Mouse (Mus musculus) layer of hippocampus, postnatal 10 days (tissue): ENCODE data around the gene Gnb1l. TPM values are rescaled to one million over a fixed set of nuclear protein-coding genes. Genes with fewer than 3 reads are reported as not detected.

Source experiments
- DNase-seq, 2 experiments: peaks; one replicate each; pipeline ENCODE4 v3.0.0; 2021; ENCODE audit warnings: low spot score in 2 of 2
- total RNA-seq, 2 experiments: library from RNA; stranded (reverse); gene quantifications; 2 replicates each; pipeline ENCODE4 v1.2.3; 2021

Gnb1l gene
- total RNA-seq, 2 experiments from 2014 or later: 6.9 to 7.4 TPM

- DNase-seq: peak in 1 of 2 experiments; percentile 39
These were observed 44.8 kb downstream of the Gnb1l start for GRCm38 (mm10) chr16:18543151-18543829.

GRCm38 (mm10) chr16:18547891-18548290 is 49.4 kb downstream of the Gnb1l start:
- DNase-seq: no peak

GRCm38 (mm10) chr16:18551604-18552003 is 53.1 kb downstream of the Gnb1l start:
- no peak for DNase-seq

- DNase-seq: no peak
These were observed 53.7 kb downstream of the Gnb1l start for GRCm38 (mm10) chr16:18552106-18552710.

- no peak for DNase-seq
These were observed 56.2 kb downstream of the Gnb1l start for GRCm38 (mm10) chr16:18554721-18555120.

GRCm38 (mm10) chr16:18555235-18555935 is 56.9 kb downstream of the Gnb1l start:
- no peak for DNase-seq

GRCm38 (mm10) chr16:18556461-18556860 is 57.9 kb downstream of the Gnb1l start:
- DNase-seq: no peak

- no peak for DNase-seq
These were observed 66.0 kb downstream of the Gnb1l start for GRCm38 (mm10) chr16:18564472-18564871.

GRCm38 (mm10) chr16:18568599-18568998 is 70.1 kb downstream of the Gnb1l start:
- no peak for DNase-seq

- no peak for DNase-seq
These were observed 75.7 kb downstream of the Gnb1l start for GRCm38 (mm10) chr16:18574196-18574595.

- DNase-seq: no peak
These were observed 78.6 kb downstream of the Gnb1l start for GRCm38 (mm10) chr16:18577071-18577470.

GRCm38 (mm10) chr16:18577599-18578160 is 79.2 kb downstream of the Gnb1l start:
- no peak for DNase-seq

GRCm38 (mm10) chr16:18580389-18580788 is 81.9 kb downstream of the Gnb1l start:
- DNase-seq: no peak

- DNase-seq: no peak
These were observed 82.6 kb downstream of the Gnb1l start for GRCm38 (mm10) chr16:18581050-18581622.

- DNase-seq: peak in 1 of 2 experiments; percentile 29
These were observed 83.2 kb downstream of the Gnb1l start for GRCm38 (mm10) chr16:18581623-18582205.

GRCm38 (mm10) chr16:18582426-18583148 is 84.1 kb downstream of the Gnb1l start:
- DNase-seq: no peak

GRCm38 (mm10) chr16:18583169-18583568 is 84.7 kb downstream of the Gnb1l start:
- DNase-seq: no peak

- DNase-seq: no peak
These were observed 85.3 kb downstream of the Gnb1l start for GRCm38 (mm10) chr16:18583673-18584357.

- DNase-seq: no peak
These were observed 86.5 kb downstream of the Gnb1l start for GRCm38 (mm10) chr16:18584901-18585510.

- no peak for DNase-seq
These were observed 87.2 kb downstream of the Gnb1l start for GRCm38 (mm10) chr16:18585676-18586075.
